Mouse (Mus musculus) limb, embryonic 10.5 days (tissue): ENCODE measurements around the gene Ccdc103. TPM values are rescaled to one million over a fixed set of nuclear protein-coding genes. Genes with fewer than 3 reads are reported as not detected.

Experiments used
- polyA plus RNA-seq: library from polyadenylated mRNA; unstranded; fragments of >200 nt; fragmentation: Nextera tagmentation; extraction: Ambion mirVana; gene quantifications from 2 replicates; pipeline ENCODE4 v1.2.1, GENCODE M21; 2016

Ccdc103 gene
- polyA plus RNA-seq, 1 experiment from 2014 or later, result 1.3 TPM

Other genes with a start within 250 kb of the Ccdc103 start
- 0.14 and 0.55 TPM in 2 replicates for gene Meioc, start 217.5 kb upstream of the Ccdc103 start, polyA plus RNA-seq
- gene Ccdc43, start 183.4 kb upstream of the Ccdc103 start, polyA plus RNA-seq, result 55.4 and 57.1 TPM in 2 replicates
- gene Adam11, start 119.8 kb upstream of the Ccdc103 start, polyA plus RNA-seq, result 14.2 and 25.1 TPM in 2 replicates
- gene Gjc1, start 61.5 kb upstream of the Ccdc103 start, polyA plus RNA-seq, result 95.0 and 98.8 TPM in 2 replicates
- not detected in 2 replicates for gene Higd1b, start 45.4 kb upstream of the Ccdc103 start, polyA plus RNA-seq
- gene Eftud2, start 219 bp upstream of the Ccdc103 start, polyA plus RNA-seq, result 360 and 374 TPM in 2 replicates
- gene Fam187a, start 4.0 kb downstream of the Ccdc103 start, polyA plus RNA-seq, result not detected in 2 replicates
- gene Gfap, start 19.7 kb downstream of the Ccdc103 start, polyA plus RNA-seq, result 0.16 TPM in 1 of 2 replicates, not detected in the other
- 16.1 and 18.4 TPM in 2 replicates for gene Kif18b, start 43.9 kb downstream of the Ccdc103 start, polyA plus RNA-seq
- gene C1ql1, start 65.5 kb downstream of the Ccdc103 start, polyA plus RNA-seq, result 0.20 and 0.40 TPM in 2 replicates
- 60.5 and 63.1 TPM in 2 replicates for gene Nmt1, start 147.0 kb downstream of the Ccdc103 start, polyA plus RNA-seq
- 260 and 269 TPM in 2 replicates for gene Dcakd, start 147.1 kb downstream of the Ccdc103 start, polyA plus RNA-seq
- gene Plcd3, start 220.5 kb downstream of the Ccdc103 start, polyA plus RNA-seq, result 1.5 and 1.8 TPM in 2 replicates
- 4.0 and 5.1 TPM in 2 replicates for gene Acbd4, start 220.5 kb downstream of the Ccdc103 start, polyA plus RNA-seq
- gene Hexim1, start 235.0 kb downstream of the Ccdc103 start, polyA plus RNA-seq, result 1.8 and 2.4 TPM in 2 replicates